Mouse (Mus musculus): ENCODE measurements around the gene Ttll9. TPM values are rescaled to one million over a fixed set of nuclear protein-coding genes. Genes with fewer than 3 reads are reported as not detected.

Ttll9 gene
- polyA plus RNA-seq, 1 experiment from 2014 or later = 0.42 TPM

DNA sequence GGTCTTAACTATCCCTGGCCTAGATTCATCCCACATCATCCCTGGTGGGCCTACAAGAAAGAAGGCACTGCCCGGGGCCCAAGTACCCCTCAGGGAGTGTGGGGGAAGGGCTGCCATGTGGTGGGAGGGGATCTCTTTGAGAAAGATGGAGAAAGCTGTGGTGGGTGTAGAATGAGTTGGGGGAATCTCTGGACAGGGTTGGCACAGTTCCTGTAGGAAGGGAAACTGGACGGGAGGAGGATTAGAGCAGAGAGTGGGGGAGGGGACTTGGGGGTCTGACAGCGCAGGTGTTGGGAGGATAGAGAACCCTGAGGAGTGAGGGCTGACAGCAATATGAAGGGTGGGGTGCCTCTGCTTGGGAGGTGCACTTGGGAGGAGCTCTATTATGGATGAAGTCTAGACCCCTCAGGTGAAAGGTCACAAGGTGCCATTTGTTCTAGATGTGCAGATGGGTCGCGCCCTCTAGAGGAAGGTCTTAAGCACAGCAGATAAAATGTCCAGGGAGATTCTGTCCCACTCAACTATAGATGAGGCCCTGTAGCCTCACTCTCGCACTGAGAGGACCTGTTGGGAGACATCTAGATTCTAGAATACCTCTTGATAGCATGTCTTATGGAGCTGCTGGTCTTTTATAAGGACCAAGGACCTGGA is 93.1 kb downstream of the Ttll9 start:
- WGBS = 51% methylated on average over 6 of the region's 6 CpGs
- Histone ChIP-seq H3K4me2 (no peak overlapping the region), H3K27me3 (peaks cover 46% of the 10 kb centered on the region)

More for the DNA sequence above, 93.1 kb downstream of the Ttll9 start:
- H3K4me1 ChIP-seq = peaks cover 5% of the 10 kb centered on the region; the same call in 1 of the 2 replicates
- H3K27ac ChIP-seq = no peak overlapping the region
- H3K36me3 ChIP-seq = no peaks in the 10 kb centered on the region
- no peak overlapping the region for H3K4me3 ChIP-seq
- no peak overlapping the region for H3K9ac ChIP-seq
- no peak for ATAC-seq (ENCODE audit: insufficient number of reproducible peaks, insufficient read depth, low FRiP score, low TSS enrichment, low read depth)
- no peaks in the 10 kb centered on the region for H3K9me3 ChIP-seq

Other genes starting within 250 kb of the Ttll9 start
- 179 and 189 TPM in 2 replicates for gene Id1, start 226.2 kb upstream of the Ttll9 start, polyA plus RNA-seq (2015; fragmentation: Nextera tagmentation; extraction: Ambion mirVana)
- gene Cox4i2, start 208.3 kb upstream of the Ttll9 start, polyA plus RNA-seq (2015; fragmentation: Nextera tagmentation; extraction: Ambion mirVana) = 29.3 and 29.8 TPM in 2 replicates
- gene Bcl2l1, start 130.8 kb upstream of the Ttll9 start, polyA plus RNA-seq (2015; fragmentation: Nextera tagmentation; extraction: Ambion mirVana) = 100 and 102 TPM in 2 replicates
- 86.4 and 86.6 TPM in 2 replicates for gene Tpx2, start 114.5 kb upstream of the Ttll9 start, polyA plus RNA-seq (2015; fragmentation: Nextera tagmentation; extraction: Ambion mirVana)
- gene Mylk2, start 51.1 kb upstream of the Ttll9 start, polyA plus RNA-seq (2015; fragmentation: Nextera tagmentation; extraction: Ambion mirVana) = not detected in 2 replicates
- gene Foxs1, start 29.3 kb upstream of the Ttll9 start, polyA plus RNA-seq (2015; fragmentation: Nextera tagmentation; extraction: Ambion mirVana) = 0.83 TPM in 1 of 2 replicates, not detected in the other
- gene Dusp15, start 10.8 kb upstream of the Ttll9 start, polyA plus RNA-seq (2015; fragmentation: Nextera tagmentation; extraction: Ambion mirVana) = 0.37 and 0.39 TPM in 2 replicates
- 120 and 136 TPM in 2 replicates for gene Pdrg1, start 52.9 kb downstream of the Ttll9 start, polyA plus RNA-seq (2015; fragmentation: Nextera tagmentation; extraction: Ambion mirVana)
- 0.12 TPM in 1 of 2 replicates, not detected in the other for gene Xkr7, start 69.4 kb downstream of the Ttll9 start, polyA plus RNA-seq (2015; fragmentation: Nextera tagmentation; extraction: Ambion mirVana)
- gene Ccm2l, start 103.5 kb downstream of the Ttll9 start, polyA plus RNA-seq (2015; fragmentation: Nextera tagmentation; extraction: Ambion mirVana) = 1.7 and 2.0 TPM in 2 replicates
- gene Hck, start 146.0 kb downstream of the Ttll9 start, polyA plus RNA-seq (2015; fragmentation: Nextera tagmentation; extraction: Ambion mirVana) = 8.0 and 8.9 TPM in 2 replicates
- 85.7 and 88.2 TPM in 2 replicates for gene Tm9sf4, start 198.8 kb downstream of the Ttll9 start, polyA plus RNA-seq (2015; fragmentation: Nextera tagmentation; extraction: Ambion mirVana)